Mouse (Mus musculus) E14TG2a.4 (cell line): ENCODE data around the gene Lztfl1.
"Not testable (repeated sequence)": the region's sequence is repeated elsewhere in the genome, so short reads cannot be mapped to it uniquely, and the experiment has no call there.

Experiments
- H3K27me3 ChIP-seq: 2 replicates; pipeline ENCODE4 v1.6.1; 2014; ENCODE audit warnings: low read length, control low read depth; ENCODE audit not compliant: insufficient read depth
- H3K36me3 ChIP-seq: 2 replicates; pipeline ENCODE4 v1.6.1; 2014; ENCODE audit warnings: low read length, control low read depth; ENCODE audit not compliant: insufficient read depth
- H3K4me1 ChIP-seq: replicated peaks from 2 replicates; pipeline ENCODE4 v1.6.1; 2014; ENCODE audit warnings: low read depth, low read length, control low read depth
- H3K4me3 ChIP-seq: replicated peaks from 2 replicates; pipeline ENCODE4 v1.5.1; 2014; ENCODE audit warnings: mild to moderate bottlenecking, low read length
- H3K9me3 ChIP-seq: 2 replicates; pipeline ENCODE4 v1.6.1; 2014; ENCODE audit warnings: low read length, control low read depth
- CTCF ChIP-seq: conservative IDR thresholded peaks from 2 replicates; pipeline ENCODE4 v1.5.1; 2014; ENCODE audit warnings: low read length
- NANOG ChIP-seq: IDR thresholded peaks from 2 replicates; pipeline ENCODE4 v1.6.1; 2014; ENCODE audit warnings: borderline replicate concordance, low read length, mixed read lengths
- POU5F1 ChIP-seq: IDR thresholded peaks from 2 replicates; pipeline ENCODE4 v1.6.1; 2014; ENCODE audit warnings: low read length, borderline replicate concordance

Lztfl1 gene

DNA sequence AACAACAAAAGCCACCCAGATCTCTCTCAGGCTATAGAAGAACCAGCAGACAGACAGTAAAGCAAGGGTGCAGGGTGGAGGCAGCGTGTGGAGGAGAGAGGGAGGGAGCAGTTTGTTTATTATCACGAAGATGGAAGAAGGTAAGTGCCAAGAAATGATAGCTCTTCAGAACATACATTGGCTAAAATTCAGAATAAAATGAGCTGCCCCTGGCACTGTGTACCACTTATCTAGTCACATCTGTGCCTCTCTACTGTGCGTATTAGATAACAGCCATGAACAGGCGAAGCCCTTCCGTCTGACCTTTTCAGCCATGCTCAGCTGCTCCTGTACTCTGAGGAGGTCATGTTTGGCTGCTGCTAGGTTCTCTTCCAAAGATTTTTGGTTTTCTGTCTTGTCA is 15.7 kb downstream of the Lztfl1 start:
- H3K4me1 ChIP-seq, result no peaks in the 10 kb centered on the region
- H3K4me3 ChIP-seq, result no peak overlapping the region
- no peaks in the 10 kb centered on the region for H3K27me3 ChIP-seq
- H3K36me3 ChIP-seq, result peaks cover 32% of the 10 kb centered on the region
- no peak for TF ChIP-seq POU5F1
- no peak for TF ChIP-seq CTCF
- TF ChIP-seq NANOG, result no peak
- no peaks in the 10 kb centered on the region for H3K9me3 ChIP-seq

DNA sequence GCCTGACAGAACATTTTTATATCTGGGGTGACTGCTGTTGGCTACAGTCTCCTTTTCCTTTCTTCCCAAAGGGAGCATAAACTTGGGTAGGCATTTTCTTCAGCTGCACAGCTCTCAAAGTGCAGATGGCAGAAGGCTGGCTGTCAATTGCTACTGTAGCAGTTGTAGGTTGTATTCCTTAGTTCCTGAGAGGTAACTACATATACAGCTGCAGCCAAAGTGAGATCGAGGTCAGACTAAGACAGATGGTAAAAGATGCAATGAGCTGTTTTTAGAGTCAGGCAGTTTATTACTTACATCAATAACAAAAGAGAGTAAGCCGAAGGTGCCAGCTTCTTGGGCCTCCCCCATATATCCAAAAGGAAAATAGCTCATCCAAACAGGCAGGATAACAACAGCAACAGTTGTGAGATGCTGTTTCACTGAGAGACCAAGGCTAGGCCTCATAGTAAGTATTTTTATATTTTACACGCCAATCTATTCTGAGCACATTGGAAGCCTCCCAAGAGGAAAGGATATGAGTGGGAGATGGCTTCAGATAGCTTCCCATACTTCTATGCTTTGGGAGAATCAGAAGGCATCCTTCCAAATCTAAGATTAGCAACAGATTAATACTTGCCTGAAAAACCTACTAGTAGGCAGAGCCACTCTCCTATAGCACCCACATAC is 21.7 kb downstream of the Lztfl1 start:
- Histone ChIP-seq H3K4me1 (no peaks in the 10 kb centered on the region), H3K9me3 (no peaks in the 10 kb centered on the region), H3K4me3 (no peak overlapping the region), H3K36me3 (peaks cover 5% of the 10 kb centered on the region), H3K27me3 (no peaks in the 10 kb centered on the region)
- TF ChIP-seq POU5F1 (no peak), NANOG (no peak), CTCF (no peak)

DNA sequence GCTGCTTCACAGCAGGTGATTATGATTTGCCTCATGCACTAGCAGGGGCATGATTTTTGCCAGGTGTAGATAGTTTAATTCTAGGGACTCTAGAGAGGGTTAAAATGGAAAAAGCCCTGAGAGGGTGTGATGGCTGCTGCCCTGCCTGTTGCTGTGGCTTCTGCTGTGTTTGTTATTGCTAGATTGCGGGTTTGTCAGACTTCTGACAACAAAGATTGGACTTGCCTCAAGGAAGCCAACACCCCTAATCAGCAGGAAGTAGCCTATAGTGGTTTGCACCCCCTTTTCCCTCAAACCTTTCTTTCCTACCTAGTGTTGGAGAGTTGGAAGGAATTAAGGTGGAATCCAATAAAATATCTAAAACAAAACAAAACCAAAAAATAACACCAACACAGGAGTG is 29.3 kb downstream of the Lztfl1 start:
- Histone ChIP-seq H3K9me3 (no peaks in the 10 kb centered on the region), H3K36me3 (no peaks in the 10 kb centered on the region), H3K4me1 (no peaks in the 10 kb centered on the region), H3K27me3 (no peaks in the 10 kb centered on the region), H3K4me3 (no peak overlapping the region)
- TF ChIP-seq POU5F1, result no peak
- TF ChIP-seq CTCF, result no peak
- no peak for TF ChIP-seq NANOG

DNA sequence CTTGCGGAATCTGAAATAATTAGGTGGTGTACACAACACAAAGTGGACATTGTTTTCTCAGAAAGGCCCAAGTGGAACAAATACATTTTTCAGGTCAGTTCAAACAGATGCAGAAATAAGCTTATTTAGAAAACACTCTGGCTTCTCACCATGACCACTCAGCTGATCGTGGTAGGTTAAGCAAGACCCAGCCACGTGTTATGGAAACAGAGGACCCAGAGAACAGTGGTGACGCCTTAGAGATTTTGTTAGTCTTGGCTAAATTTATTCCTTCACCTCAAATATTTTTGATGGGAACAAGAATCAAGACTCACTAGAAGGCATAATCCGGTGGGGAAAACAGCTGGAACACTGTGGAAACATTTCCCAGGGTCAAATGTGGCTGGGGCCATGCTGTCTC is 31.3 kb downstream of the Lztfl1 start:
- Histone ChIP-seq H3K36me3 (no peaks in the 10 kb centered on the region), H3K27me3 (peaks cover 8% of the 10 kb centered on the region), H3K9me3 (no peaks in the 10 kb centered on the region), H3K4me3 (no peak overlapping the region), H3K4me1 (no peaks in the 10 kb centered on the region)
- no peak for TF ChIP-seq NANOG
- no peak for TF ChIP-seq CTCF
- TF ChIP-seq POU5F1, result no peak

DNA sequence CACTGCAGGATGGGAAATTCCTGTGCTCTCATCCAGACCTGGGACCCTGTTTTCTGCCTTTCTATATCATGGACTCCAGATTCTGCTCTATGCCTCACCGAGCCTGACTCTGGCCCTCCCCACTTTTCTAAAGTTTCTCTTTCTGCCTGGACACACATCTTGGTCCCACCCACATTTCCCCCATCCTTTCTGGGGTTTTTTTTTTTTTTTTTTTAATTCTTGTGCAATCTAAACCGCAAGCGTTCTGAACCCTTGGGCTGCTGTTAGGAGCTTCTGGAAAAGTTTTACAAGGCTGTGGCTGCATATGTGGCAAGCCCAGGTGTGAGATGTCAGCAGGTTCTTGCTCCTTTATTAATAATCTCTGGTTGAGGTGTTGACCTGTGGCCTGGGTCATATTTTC is 33.8 kb downstream of the Lztfl1 start:
- Histone ChIP-seq H3K4me1 (peaks cover 6% of the 10 kb centered on the region), H3K36me3 (no peaks in the 10 kb centered on the region), H3K4me3 (no peak overlapping the region), H3K9me3 (no peaks in the 10 kb centered on the region), H3K27me3 (peaks cover 27% of the 10 kb centered on the region)
- TF ChIP-seq POU5F1 (no peak), NANOG (no peak), CTCF (no peak)

DNA sequence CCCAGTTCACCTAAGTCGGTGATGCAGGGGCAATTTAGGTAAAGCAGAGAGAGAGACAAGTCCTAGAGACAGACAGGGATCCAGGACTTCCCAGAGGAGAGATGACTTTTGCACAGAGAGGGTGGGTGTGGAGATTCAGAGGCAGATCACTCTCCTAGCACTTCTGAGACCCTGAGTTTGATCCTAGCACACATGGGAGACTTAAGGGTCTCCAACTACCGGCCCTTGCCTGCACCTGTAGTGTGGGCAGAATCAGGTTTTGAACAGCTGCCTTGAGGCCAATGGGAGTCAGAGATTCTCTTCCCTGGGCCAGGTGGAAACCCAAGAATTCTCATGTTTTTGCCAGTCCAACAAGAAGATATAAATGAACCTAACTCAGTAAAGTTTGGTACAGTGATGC is 38.3 kb downstream of the Lztfl1 start:
- H3K9me3 ChIP-seq, result no peaks in the 10 kb centered on the region
- H3K27me3 ChIP-seq, result peaks cover 66% of the 10 kb centered on the region
- peak overlapping the region; percentile 74 for H3K4me3 ChIP-seq
- TF ChIP-seq NANOG (no peak), POU5F1 (no peak), CTCF (no peak)
- H3K4me1 ChIP-seq, result peaks cover 11% of the 10 kb centered on the region
- no peaks in the 10 kb centered on the region for H3K36me3 ChIP-seq

DNA sequence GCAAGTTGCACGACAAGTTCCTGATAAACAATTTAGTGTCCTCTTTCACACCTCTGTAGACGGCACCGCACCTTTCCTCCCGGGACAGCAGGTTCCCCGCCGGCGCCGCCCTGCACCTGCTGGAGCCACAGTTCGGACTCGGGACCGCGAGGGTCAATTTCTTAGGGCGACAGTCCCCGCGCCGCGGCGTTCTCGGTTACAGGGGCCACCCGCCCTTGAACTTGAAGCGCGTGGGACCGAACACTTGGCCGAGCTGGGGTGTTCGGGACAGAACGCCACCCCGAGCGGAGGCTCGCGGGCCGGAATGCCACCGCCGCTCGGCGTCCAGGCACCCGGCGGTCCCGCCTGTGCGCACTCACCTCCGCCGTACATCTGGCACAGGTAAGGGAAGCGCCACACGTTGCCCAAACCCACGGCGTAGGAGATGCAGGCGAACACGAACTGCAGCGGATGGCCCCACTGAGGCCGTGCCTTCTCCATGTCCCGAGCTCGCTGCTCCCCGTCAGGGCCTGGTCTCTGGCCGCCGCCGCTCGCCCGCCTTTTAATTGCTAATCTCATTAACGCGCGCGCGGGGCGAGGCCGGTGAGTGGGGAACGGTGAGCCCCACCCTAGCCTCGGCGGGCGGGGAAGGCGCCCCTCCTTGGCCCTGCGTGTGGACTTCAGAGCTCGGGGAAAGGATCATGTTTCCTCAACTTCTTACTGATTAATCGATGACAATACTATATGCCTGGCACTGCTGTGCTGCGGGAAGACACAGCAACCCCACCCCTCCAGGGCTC is 39.0 kb downstream of the Lztfl1 start, which contains the start of the genes Ccr9 and Slc6a20a:
Gene Ccr9 (plus strand): TSS at position 113 of the 779 bp plus-strand sequence.
Gene Slc6a20a (minus strand): TSS at position 559 of the 779 bp plus-strand sequence.
- TF ChIP-seq NANOG, result no peak
- TF ChIP-seq POU5F1, result no peak
- no peak for TF ChIP-seq CTCF
- peaks cover 11% of the 10 kb centered on the region for H3K4me1 ChIP-seq
- peaks cover 71% of the 10 kb centered on the region for H3K27me3 ChIP-seq
- H3K4me3 ChIP-seq, result peak within 1 kb of the TSS; percentile 74
- H3K36me3 ChIP-seq, result no peaks in the 10 kb centered on the region
- H3K9me3 ChIP-seq, result no peaks in the 10 kb centered on the region

DNA sequence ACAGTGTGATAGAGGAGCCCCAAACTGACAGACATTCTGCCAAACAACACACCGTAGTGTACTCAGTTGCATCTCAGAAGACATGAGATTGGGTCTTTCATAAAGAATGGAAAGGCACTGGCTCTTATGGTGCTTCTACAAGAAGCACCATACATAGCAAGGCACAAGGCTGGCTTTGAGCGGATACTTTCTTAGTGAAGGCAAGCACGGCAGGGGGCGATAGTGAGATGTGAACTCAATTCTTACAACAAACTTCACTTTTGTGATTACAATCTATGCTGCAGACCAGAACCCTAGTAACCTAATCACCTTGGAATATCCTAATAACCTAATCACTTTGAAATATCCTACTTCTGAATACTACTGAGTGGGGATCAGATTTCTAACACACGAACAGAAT is 51.9 kb downstream of the Lztfl1 start:
- H3K9me3 ChIP-seq, result no peaks in the 10 kb centered on the region
- TF ChIP-seq CTCF (no peak), NANOG (no peak), POU5F1 (no peak)
- H3K27me3 ChIP-seq, result no peaks in the 10 kb centered on the region
- no peaks in the 10 kb centered on the region for H3K36me3 ChIP-seq
- H3K4me3 ChIP-seq, result no peak overlapping the region
- peaks cover 8% of the 10 kb centered on the region for H3K4me1 ChIP-seq

DNA sequence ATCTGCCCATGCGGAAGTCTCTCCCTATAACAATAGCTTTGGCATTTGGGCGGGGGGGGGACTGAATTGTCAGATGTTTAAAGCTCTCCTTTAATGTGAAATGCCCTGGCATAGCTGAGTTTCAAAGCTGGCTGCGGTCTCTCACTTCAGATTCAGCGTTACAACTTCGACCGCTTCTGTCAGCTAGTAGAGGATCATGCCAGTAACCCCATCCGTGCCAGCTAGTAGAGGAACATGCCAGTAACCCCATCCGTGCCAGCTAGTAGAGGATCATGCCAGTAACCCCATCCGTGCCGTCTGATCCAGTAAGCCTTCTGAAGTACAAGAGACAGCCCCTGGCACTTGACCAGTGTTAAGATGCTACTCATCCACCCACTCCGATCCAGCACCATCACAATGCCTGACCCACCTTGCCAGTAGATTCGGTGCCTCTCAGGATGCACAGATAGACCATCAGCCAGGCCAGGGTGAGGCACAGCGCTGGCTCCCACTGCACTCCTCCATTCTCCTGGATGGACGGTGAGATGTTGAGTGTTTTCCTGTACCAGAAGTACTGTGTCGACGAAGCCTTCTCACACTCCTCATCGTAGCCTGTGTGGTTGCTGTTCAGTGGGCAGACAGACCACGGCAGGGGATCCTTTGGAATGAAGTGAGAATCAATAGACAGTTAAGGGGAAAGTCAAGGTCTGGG is 57.4 kb downstream of the Lztfl1 start:
- not testable (repeated sequence) for H3K36me3 ChIP-seq, H3K9me3 ChIP-seq, H3K4me3 ChIP-seq

More for the DNA sequence above, 57.4 kb downstream of the Lztfl1 start:
- H3K27me3 ChIP-seq, H3K4me1 ChIP-seq: not testable (repeated sequence)
